Mouse (Mus musculus): ENCODE data around the gene Tmem199. TPM values are rescaled to one million over a fixed set of nuclear protein-coding genes. Genes with fewer than 3 reads are reported as not detected.
A peak's percentile ranks its signal among the peaks of the same experiment; 100 is the strongest.

Gene Tmem199
- polyA plus RNA-seq, 1 experiment from 2014 or later: 52.9 TPM

DNA sequence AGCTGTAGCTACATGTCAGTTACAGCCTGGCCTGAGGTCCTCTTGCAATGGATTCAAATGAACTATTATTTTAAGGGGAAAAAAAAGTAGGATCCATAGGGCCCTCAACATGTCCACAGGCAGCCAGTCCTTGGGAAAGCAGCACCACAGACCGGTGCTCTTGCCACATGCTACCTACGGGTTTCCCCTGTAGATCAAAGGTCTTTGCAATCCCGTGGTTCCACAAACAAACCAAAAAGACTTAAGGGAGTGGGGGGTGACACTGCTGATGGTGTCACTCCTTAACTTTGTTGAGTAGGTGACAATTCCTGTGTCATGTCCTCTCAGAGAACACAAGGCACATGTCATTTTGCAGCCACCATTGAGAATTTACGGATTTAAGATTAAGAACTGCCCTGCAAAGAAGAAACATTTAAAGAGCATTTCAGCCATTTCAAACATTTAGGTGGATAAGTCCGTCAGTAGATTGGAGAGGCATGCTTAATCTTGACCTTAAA lies 37.6 kb upstream of the Tmem199 start:
- Histone ChIP-seq H3K36me3 (ENCODE audit: control insufficient read depth, insufficient read depth, low read length) (0 out of 2 replicates have a peak, but pooled peaks cover 4% of the 10 kb centered on the region), H3K27ac (ENCODE audit: low read length) (no peak overlapping the region; the same call in 1 of the 2 replicates), H3K4me1 (ENCODE audit: control insufficient read depth, insufficient read depth, low read length) (peaks cover 6% of the 10 kb centered on the region; the same call in 1 of the 2 replicates), H3K4me2 (replicated peaks; ENCODE audit: low read depth, low read length) (peak overlapping the region; percentile 75), H3K9me3 (ENCODE audit: control insufficient read depth, low read depth, low read length) (no peaks in the 10 kb centered on the region; the same call in 1 of the 2 replicates), H3K9ac (replicated peaks; ENCODE audit: low read depth, low read length) (peak overlapping the region; percentile 63), H3K27me3 (ENCODE audit: control insufficient read depth, insufficient read depth, low read length) (no peaks in the 10 kb centered on the region), H3K4me3 (ENCODE audit: low read depth, low read length) (peak overlapping the region; percentile 65)
- 3% methylated on average over 5 of the region's 5 CpGs for WGBS
- ATAC-seq (ENCODE audit: insufficient number of reproducible peaks, insufficient read depth, low FRiP score, low read depth): no peak

DNA sequence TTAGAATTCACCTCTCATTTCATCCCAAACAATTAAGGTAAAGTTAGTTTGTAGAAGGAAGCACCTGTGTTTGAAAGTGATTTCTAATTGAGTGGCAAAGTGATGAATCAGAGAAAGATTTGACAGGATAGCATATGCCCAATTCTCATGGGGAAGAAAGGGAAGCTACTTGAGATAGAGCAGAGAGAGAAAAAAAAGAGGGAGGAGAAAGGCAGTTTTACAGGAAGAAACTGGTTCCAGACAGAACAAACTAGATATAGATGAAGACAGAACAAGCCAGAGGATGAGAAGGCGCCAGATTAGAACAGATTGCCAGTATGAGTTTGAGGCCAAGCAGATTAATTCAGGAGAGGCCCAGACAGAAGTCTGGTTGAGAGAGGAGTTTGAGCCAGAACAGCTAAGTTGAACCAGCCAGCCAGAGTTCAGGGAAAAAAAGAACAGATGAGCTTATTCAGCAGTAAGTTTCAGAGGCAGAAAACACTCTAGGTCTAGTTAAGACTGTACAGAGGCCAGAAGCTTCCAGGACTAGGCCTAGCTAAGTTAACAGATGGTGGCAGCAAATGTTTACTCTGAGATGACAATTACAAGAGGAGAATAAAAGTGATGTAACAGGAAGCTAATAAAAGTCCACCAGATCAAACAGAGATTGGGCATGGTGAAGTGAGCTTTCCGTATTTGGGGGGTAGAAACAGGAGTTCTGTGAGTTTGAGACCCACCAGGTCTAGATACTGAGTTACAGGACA lies 35.9 kb upstream of the Tmem199 start:
- H3K27me3 ChIP-seq (ENCODE audit: control insufficient read depth, insufficient read depth, low read length): no peaks in the 10 kb centered on the region
- H3K27ac ChIP-seq (ENCODE audit: low read length): no peak overlapping the region
- 82% methylated on average over 2 of the region's 2 CpGs for WGBS
- H3K9me3 ChIP-seq (ENCODE audit: control insufficient read depth, low read depth, low read length): no peaks in the 10 kb centered on the region
- no peak overlapping the region for H3K9ac ChIP-seq (replicated peaks; ENCODE audit: low read depth, low read length)
- no peak overlapping the region for H3K4me3 ChIP-seq (ENCODE audit: low read depth, low read length)
- H3K4me1 ChIP-seq (ENCODE audit: control insufficient read depth, insufficient read depth, low read length): peaks cover 6% of the 10 kb centered on the region; the same call in 1 of the 2 replicates
- no peak for ATAC-seq (ENCODE audit: insufficient number of reproducible peaks, insufficient read depth, low FRiP score, low read depth)
- H3K36me3 ChIP-seq (ENCODE audit: control insufficient read depth, insufficient read depth, low read length): peaks cover 12% of the 10 kb centered on the region
- H3K4me2 ChIP-seq (replicated peaks; ENCODE audit: low read depth, low read length): no peak overlapping the region

GRCm38 (mm10) chr11:78545181-78545580 lies 33.2 kb upstream of the Tmem199 start:
- Histone ChIP-seq H3K4me1 (ENCODE audit: control insufficient read depth, insufficient read depth, low read length) (peaks cover 6% of the 10 kb centered on the region; the same call in 1 of the 2 replicates), H3K4me2 (replicated peaks; ENCODE audit: low read depth, low read length) (no peak overlapping the region), H3K27me3 (ENCODE audit: control insufficient read depth, insufficient read depth, low read length) (no peaks in the 10 kb centered on the region), H3K36me3 (ENCODE audit: control insufficient read depth, insufficient read depth, low read length) (peaks cover 27% of the 10 kb centered on the region), H3K9ac (replicated peaks; ENCODE audit: low read depth, low read length) (no peak overlapping the region), H3K9me3 (ENCODE audit: control insufficient read depth, low read depth, low read length) (no peaks in the 10 kb centered on the region), H3K4me3 (ENCODE audit: low read depth, low read length) (no peak overlapping the region), H3K27ac (ENCODE audit: low read length) (no peak overlapping the region)
- 53% methylated on average over 8 of the region's 8 CpGs for WGBS
- ATAC-seq (ENCODE audit: insufficient number of reproducible peaks, insufficient read depth, low FRiP score, low read depth): no peak

- 89% methylated on average over 7 of the region's 7 CpGs for WGBS
- no peaks in the 10 kb centered on the region for H3K9me3 ChIP-seq (ENCODE audit: control insufficient read depth, low read depth, low read length)
- ATAC-seq (ENCODE audit: insufficient number of reproducible peaks, insufficient read depth, low FRiP score, low read depth): no peak
- peaks cover 4% of the 10 kb centered on the region; the same call in 1 of the 2 replicates for H3K4me1 ChIP-seq (ENCODE audit: control insufficient read depth, insufficient read depth, low read length)
- no peak overlapping the region for H3K27ac ChIP-seq (ENCODE audit: low read length)
- no peak overlapping the region for H3K4me2 ChIP-seq (replicated peaks; ENCODE audit: low read depth, low read length)
- no peaks in the 10 kb centered on the region for H3K27me3 ChIP-seq (ENCODE audit: control insufficient read depth, insufficient read depth, low read length)
- H3K9ac ChIP-seq (replicated peaks; ENCODE audit: low read depth, low read length): no peak overlapping the region
- H3K36me3 ChIP-seq (ENCODE audit: control insufficient read depth, insufficient read depth, low read length): peaks cover 30% of the 10 kb centered on the region
- H3K4me3 ChIP-seq (ENCODE audit: low read depth, low read length): no peak overlapping the region
Measured at GRCm38 (mm10) chr11:78544449-78545111, 32.6 kb upstream of the Tmem199 start.

- Histone ChIP-seq H3K4me2 (replicated peaks; ENCODE audit: low read depth, low read length) (no peak overlapping the region), H3K36me3 (ENCODE audit: control insufficient read depth, insufficient read depth, low read length) (peaks cover 28% of the 10 kb centered on the region), H3K4me1 (ENCODE audit: control insufficient read depth, insufficient read depth, low read length) (peaks cover 13% of the 10 kb centered on the region), H3K9me3 (ENCODE audit: control insufficient read depth, low read depth, low read length) (no peaks in the 10 kb centered on the region), H3K9ac (replicated peaks; ENCODE audit: low read depth, low read length) (no peak overlapping the region), H3K27me3 (ENCODE audit: control insufficient read depth, insufficient read depth, low read length) (no peaks in the 10 kb centered on the region), H3K27ac (ENCODE audit: low read length) (no peak overlapping the region), H3K4me3 (ENCODE audit: low read depth, low read length) (no peak overlapping the region)
- WGBS: 91% methylated on average over 3 of the region's 3 CpGs
- ATAC-seq (ENCODE audit: insufficient number of reproducible peaks, insufficient read depth, low FRiP score, low read depth): no peak
Measured at GRCm38 (mm10) chr11:78540358-78540757, 28.4 kb upstream of the Tmem199 start.

- peaks cover 19% of the 10 kb centered on the region for H3K36me3 ChIP-seq (ENCODE audit: control insufficient read depth, insufficient read depth, low read length)
- H3K4me3 ChIP-seq (ENCODE audit: low read depth, low read length): peak overlapping the region; percentile 66
- no peaks in the 10 kb centered on the region for H3K27me3 ChIP-seq (ENCODE audit: control insufficient read depth, insufficient read depth, low read length)
- no peaks in the 10 kb centered on the region for H3K9me3 ChIP-seq (ENCODE audit: control insufficient read depth, low read depth, low read length)
- peak overlapping the region; percentile 64 for H3K4me2 ChIP-seq (replicated peaks; ENCODE audit: low read depth, low read length)
- peaks cover 20% of the 10 kb centered on the region for H3K4me1 ChIP-seq (ENCODE audit: control insufficient read depth, insufficient read depth, low read length)
- peak overlapping the region; percentile 77 for H3K27ac ChIP-seq (ENCODE audit: low read length)
- H3K9ac ChIP-seq (replicated peaks; ENCODE audit: low read depth, low read length): peak overlapping the region; percentile 57
- 2% methylated on average over 14 of the region's 14 CpGs for WGBS
- ATAC-seq (ENCODE audit: insufficient number of reproducible peaks, insufficient read depth, low FRiP score, low read depth): no peak
Measured at GRCm38 (mm10) chr11:78536690-78537084, 24.7 kb upstream of the Tmem199 start.

GRCm38 (mm10) chr11:78536080-78536689 lies 24.2 kb upstream of the Tmem199 start, which contains the start of the genes Tnfaip1 and Ift20:
Gene Tnfaip1 (minus strand): TSS chr11:78536332.
Gene Ift20 (plus strand): TSS chr11:78536361.
- H3K27me3 ChIP-seq (ENCODE audit: control insufficient read depth, insufficient read depth, low read length): no peaks in the 10 kb centered on the region
- peaks cover 16% of the 10 kb centered on the region for H3K36me3 ChIP-seq (ENCODE audit: control insufficient read depth, insufficient read depth, low read length)
- H3K4me1 ChIP-seq (ENCODE audit: control insufficient read depth, insufficient read depth, low read length): peaks cover 20% of the 10 kb centered on the region
- under 1% methylated on average over 52 of the region's 52 CpGs for WGBS
- peak within 1 kb of the TSS; percentile 64 for H3K4me2 ChIP-seq (replicated peaks; ENCODE audit: low read depth, low read length)
- H3K4me3 ChIP-seq (ENCODE audit: low read depth, low read length): peak within 1 kb of the TSS; percentile 66
- H3K27ac ChIP-seq (ENCODE audit: low read length): peak within 1 kb of the TSS; percentile 90
- peak within 1 kb of the TSS; percentile 59 for H3K9ac ChIP-seq (replicated peaks; ENCODE audit: low read depth, low read length)
- no peaks in the 10 kb centered on the region for H3K9me3 ChIP-seq (ENCODE audit: control insufficient read depth, low read depth, low read length)
- peak; percentile 98 for ATAC-seq (ENCODE audit: insufficient number of reproducible peaks, insufficient read depth, low FRiP score, low read depth)

GRCm38 (mm10) chr11:78535376-78536079 lies 23.6 kb upstream of the Tmem199 start:
- peak overlapping the region; percentile 60 for H3K4me2 ChIP-seq (replicated peaks; ENCODE audit: low read depth, low read length)
- peak overlapping the region; percentile 59 for H3K9ac ChIP-seq (replicated peaks; ENCODE audit: low read depth, low read length)
- ATAC-seq (ENCODE audit: insufficient number of reproducible peaks, insufficient read depth, low FRiP score, low read depth): no peak; the same call in 1 of the 2 replicates
- H3K27ac ChIP-seq (ENCODE audit: low read length): peak overlapping the region; percentile 90
- WGBS: under 1% methylated on average over 23 of the region's 23 CpGs
- no peaks in the 10 kb centered on the region for H3K9me3 ChIP-seq (ENCODE audit: control insufficient read depth, low read depth, low read length)
- peak overlapping the region; percentile 66 for H3K4me3 ChIP-seq (ENCODE audit: low read depth, low read length)
- H3K36me3 ChIP-seq (ENCODE audit: control insufficient read depth, insufficient read depth, low read length): peaks cover 10% of the 10 kb centered on the region
- H3K4me1 ChIP-seq (ENCODE audit: control insufficient read depth, insufficient read depth, low read length): peaks cover 20% of the 10 kb centered on the region
- H3K27me3 ChIP-seq (ENCODE audit: control insufficient read depth, insufficient read depth, low read length): no peaks in the 10 kb centered on the region

Measured in stomach, embryonic 14.5 days (tissue).